Mouse (Mus musculus) heart, postnatal 0 days (tissue): ENCODE measurements at regions not wholly inside any gene's neighbourhood (a gene's known extent, or its start where the extent isn't known, plus 50 kb on each side); places are given as distances from the start of the nearest gene placed in this dataset.

Experiments used
- ATAC-seq: fragments of 200-750 bp; cut with Nextera tagmentation; 2 replicates; pipeline ENCODE4 v1.8.0; 2017; ENCODE audit warnings: low read depth, moderate number of reproducible peaks, moderate library complexity; ENCODE audit not compliant: insufficient read depth
- DNase-seq: peaks from one replicate; pipeline ENCODE4 v3.0.0-alpha.2; 2016; ENCODE audit warnings: low spot score
- H3K27ac ChIP-seq: fragments of 300-500 bp; sonication (generic); 2 replicates; pipeline ENCODE4 v1.5.1; 2014; ENCODE audit warnings: low read depth, mild to moderate bottlenecking
- H3K27me3 ChIP-seq: fragments of 300-500 bp; sonication (generic); 2 replicates; pipeline ENCODE4 v1.6.1; 2014; ENCODE audit warnings: low read length, mixed read lengths; ENCODE audit not compliant: control insufficient read depth, insufficient read depth
- H3K36me3 ChIP-seq: fragments of 300-500 bp; sonication (generic); replicated peaks from 2 replicates; pipeline ENCODE4 v1.6.1; 2014; ENCODE audit warnings: low read length, mixed read lengths; ENCODE audit not compliant: control insufficient read depth, insufficient read depth
- H3K4me1 ChIP-seq: fragments of 300-500 bp; sonication (generic); 2 replicates; pipeline ENCODE4 v1.6.1; 2014; ENCODE audit warnings: antibody characterized with exemption; ENCODE audit not compliant: control insufficient read depth, insufficient read depth
- H3K4me2 ChIP-seq: fragments of 300-500 bp; sonication (generic); 2 replicates; pipeline ENCODE4 v1.6.1; 2014; ENCODE audit warnings: low read depth, mild to moderate bottlenecking, low read length, moderate library complexity
- H3K4me3 ChIP-seq: fragments of 300-500 bp; sonication (generic); 2 replicates; pipeline ENCODE4 v1.5.1; 2014; ENCODE audit warnings: low read depth, low read length
- H3K9ac ChIP-seq: fragments of 300-500 bp; sonication (generic); replicated peaks from 2 replicates; pipeline ENCODE4 v1.6.1; 2014; ENCODE audit warnings: low read depth, low read length, mixed read lengths
- H3K9me3 ChIP-seq: fragments of 300-500 bp; sonication (generic); replicated peaks from 2 replicates; pipeline ENCODE4 v1.6.1; 2016; ENCODE audit warnings: low read length; ENCODE audit not compliant: control insufficient read depth
- CTCF ChIP-seq: IDR thresholded peaks from 2 replicates; pipeline ENCODE4 v1.5.1; 2016; ENCODE audit warnings: antibody characterized with exemption, control low read depth, low read depth
- EP300 ChIP-seq: IDR thresholded peaks from 2 replicates; pipeline ENCODE4 v1.6.1; 2016; ENCODE audit warnings: antibody characterized with exemption, low read depth
- WGBS: fragments of 180-500 bp; shearing (Covaris S2); extraction: QIAGEN DNeasy Blood & Tissue Kit; methylation state at CpG from one replicate; pipeline ENCODE4 v1.1.7; 2014; 5-methylcytosine and 5-hydroxymethylcytosine counted together

GRCm38 (mm10) chr4:81030671-81031070 is 120.2 kb downstream of the Lurap1l start:
- Histone ChIP-seq H3K4me1 (no peaks in the 10 kb centered on the region), H3K36me3 (no peaks in the 10 kb centered on the region), H3K9ac (no peak overlapping the region), H3K9me3 (no peaks in the 10 kb centered on the region), H3K27ac (no peak overlapping the region), H3K27me3 (no peaks in the 10 kb centered on the region), H3K4me3 (no peak overlapping the region), H3K4me2 (no peak overlapping the region)
- no peak for TF ChIP-seq EP300
- no peak for TF ChIP-seq CTCF
- 61% methylated on average over 3 of the region's 3 CpGs for WGBS
- DNase-seq (no peak), ATAC-seq (no peak)

DNA sequence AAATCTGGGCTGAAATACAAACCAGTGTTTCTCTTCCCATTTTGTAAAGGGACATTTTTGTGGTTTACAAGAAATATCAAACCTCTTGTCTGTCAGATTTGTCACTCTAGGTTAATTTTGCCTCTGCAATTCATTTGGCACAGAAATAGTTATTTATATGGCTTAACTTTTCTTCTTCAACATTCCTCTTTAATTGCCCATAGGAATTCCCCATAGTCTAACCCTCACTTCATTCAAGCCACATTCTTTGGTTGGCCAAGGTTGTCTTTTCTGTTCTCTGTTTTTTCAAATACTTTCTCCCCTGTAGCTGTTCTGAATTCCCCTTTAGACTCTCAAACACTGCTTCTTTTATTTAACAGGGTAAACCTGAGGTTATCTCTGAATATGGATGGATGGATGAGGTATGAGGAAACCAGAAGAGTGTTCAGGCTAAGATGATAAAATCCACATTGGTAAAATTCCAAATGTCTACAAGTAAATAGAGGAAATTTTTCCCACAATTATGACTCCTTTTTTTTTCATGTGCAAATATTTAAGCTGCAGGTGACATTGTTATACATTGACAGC is 127.0 kb downstream of the Lurap1l start:
- Histone ChIP-seq H3K9ac (no peak overlapping the region), H3K27ac (no peak overlapping the region), H3K4me2 (no peak overlapping the region), H3K4me1 (no peaks in the 10 kb centered on the region), H3K27me3 (no peaks in the 10 kb centered on the region), H3K36me3 (no peaks in the 10 kb centered on the region), H3K9me3 (no peaks in the 10 kb centered on the region), H3K4me3 (no peak overlapping the region)
- no peak for TF ChIP-seq EP300
- TF ChIP-seq CTCF: no peak
- no peak for ATAC-seq
- no peak for DNase-seq

DNA sequence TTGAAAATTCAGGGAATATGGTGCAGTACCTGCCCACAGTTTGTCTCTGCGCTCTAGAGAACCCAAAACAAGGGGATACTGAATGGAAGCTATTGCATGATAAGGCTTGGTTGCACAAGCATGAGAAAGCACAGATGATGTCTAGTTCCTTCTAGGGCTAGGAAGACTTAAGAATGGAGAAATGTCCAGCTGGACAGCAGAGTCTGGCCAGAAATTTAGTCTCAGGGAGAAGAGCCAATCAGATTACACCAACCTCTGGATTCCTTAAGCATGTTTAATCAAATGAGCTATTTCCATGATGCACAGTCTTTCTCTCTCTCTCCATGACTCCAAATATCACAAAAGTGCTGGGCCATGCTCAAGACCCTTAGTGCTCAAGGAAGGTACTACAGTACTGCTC is 147.8 kb downstream of the Lurap1l start:
- Histone ChIP-seq H3K4me3 (no peak overlapping the region), H3K4me1 (no peaks in the 10 kb centered on the region), H3K4me2 (no peak overlapping the region), H3K27me3 (no peaks in the 10 kb centered on the region), H3K27ac (no peak overlapping the region), H3K9me3 (no peaks in the 10 kb centered on the region), H3K9ac (no peak overlapping the region), H3K36me3 (no peaks in the 10 kb centered on the region)
- TF ChIP-seq EP300: no peak
- TF ChIP-seq CTCF: no peak
- ATAC-seq (no peak), DNase-seq (peak; percentile 9)
- 72% methylated on average over 1 of the region's 1 CpGs for WGBS

GRCm38 (mm10) chr4:81058809-81059208 is 148.4 kb downstream of the Lurap1l start:
- H3K4me2 ChIP-seq: no peak overlapping the region
- no peaks in the 10 kb centered on the region for H3K4me1 ChIP-seq
- peak overlapping the region; percentile 31 for H3K27ac ChIP-seq
- ATAC-seq (no peak), DNase-seq (no peak)
- 61% methylated on average over 5 of the region's 5 CpGs for WGBS
- H3K9me3 ChIP-seq: no peaks in the 10 kb centered on the region
- TF ChIP-seq EP300 (no peak), CTCF (no peak)
- H3K9ac ChIP-seq: no peak overlapping the region
- H3K36me3 ChIP-seq: no peaks in the 10 kb centered on the region
- no peak overlapping the region for H3K4me3 ChIP-seq
- no peaks in the 10 kb centered on the region for H3K27me3 ChIP-seq

GRCm38 (mm10) chr4:81059356-81059755 is 148.9 kb downstream of the Lurap1l start:
- peak; percentile 47; the same call in 1 of the 2 replicates for ATAC-seq
- peak; percentile 55 for DNase-seq
- Histone ChIP-seq H3K4me2 (no peak overlapping the region), H3K9ac (no peak overlapping the region), H3K4me1 (no peaks in the 10 kb centered on the region), H3K27me3 (no peaks in the 10 kb centered on the region), H3K36me3 (no peaks in the 10 kb centered on the region), H3K4me3 (no peak overlapping the region), H3K9me3 (no peaks in the 10 kb centered on the region), H3K27ac (no peak overlapping the region; the same call in 1 of the 2 replicates)
- no peak for TF ChIP-seq EP300
- TF ChIP-seq CTCF: no peak
- WGBS: 67% methylated on average over 3 of the region's 3 CpGs

GRCm38 (mm10) chr4:81082290-81082947 is 172.0 kb downstream of the Lurap1l start:
- Histone ChIP-seq H3K36me3 (no peaks in the 10 kb centered on the region), H3K27me3 (no peaks in the 10 kb centered on the region), H3K9me3 (no peaks in the 10 kb centered on the region), H3K4me1 (no peaks in the 10 kb centered on the region), H3K4me2 (no peak overlapping the region), H3K27ac (no peak overlapping the region), H3K9ac (no peak overlapping the region), H3K4me3 (no peak overlapping the region)
- ATAC-seq (no peak), DNase-seq (no peak)
- WGBS: 52% methylated on average over 6 of the region's 6 CpGs
- no peak for TF ChIP-seq CTCF
